Mouse (Mus musculus) cerebellum, adult 2 months (tissue): ENCODE data around the gene Tcea3. TPM values are rescaled to one million over a fixed set of nuclear protein-coding genes. Genes with fewer than 3 reads are reported as not detected.

Source experiments
- DNase-seq, 2 experiments: peaks; one replicate each; pipeline ENCODE4 v3.0.0; 2021
- H3K27ac ChIP-seq: fragments of 200-500 bp; 2 replicates; pipeline ENCODE4 v1.5.1; 2012; ENCODE audit warnings: low read length, control low read depth, inconsistent platforms; ENCODE audit not compliant: insufficient read depth
- H3K27me3 ChIP-seq: fragments of 200-500 bp; 2 replicates; pipeline ENCODE4 v1.6.1; 2012; ENCODE audit warnings: inconsistent platforms, mild to moderate bottlenecking, low read length, moderate library complexity; ENCODE audit not compliant: control insufficient read depth, insufficient read depth
- H3K4me1 ChIP-seq: fragments of 200-500 bp; 2 replicates; pipeline ENCODE4 v1.6.1; 2011; ENCODE audit warnings: low read length; ENCODE audit not compliant: control insufficient read depth, insufficient read depth
- H3K4me3 ChIP-seq: fragments of 200-500 bp; replicated peaks from 2 replicates; pipeline ENCODE3; 2011; ENCODE audit warnings: mild to moderate bottlenecking, low read depth, low read length, control low read depth; ENCODE audit not compliant: insufficient read depth
- CTCF ChIP-seq: fragments of 200-500 bp; IDR thresholded peaks from 2 replicates; pipeline ENCODE4 v1.5.1; 2011; ENCODE audit warnings: low read depth, mild to moderate bottlenecking, control low read depth, low read length, moderate library complexity, borderline replicate concordance; ENCODE audit not compliant: insufficient read depth
- POLR2A ChIP-seq: fragments of 200-500 bp; IDR thresholded peaks from 2 replicates; pipeline ENCODE4 v1.6.1; 2011; ENCODE audit warnings: low read length, control low read depth, borderline replicate concordance; ENCODE audit not compliant: insufficient read depth
- WGBS: fragments of 180-500 bp; shearing (Covaris S2); methylation state at CpG from one replicate; pipeline ENCODE4 v1.1.7; 2018; 5-methylcytosine and 5-hydroxymethylcytosine counted together
- polyA plus RNA-seq: library from polyadenylated mRNA; depleted of rRNA; stranded (reverse); fragments of >200 nt; gene quantifications from 2 replicates; pipeline ENCODE4 v1.2.3, GENCODE M21; 2012

The Tcea3 gene
- polyA plus RNA-seq, 1 experiment, result 1.6 TPM

DNA sequence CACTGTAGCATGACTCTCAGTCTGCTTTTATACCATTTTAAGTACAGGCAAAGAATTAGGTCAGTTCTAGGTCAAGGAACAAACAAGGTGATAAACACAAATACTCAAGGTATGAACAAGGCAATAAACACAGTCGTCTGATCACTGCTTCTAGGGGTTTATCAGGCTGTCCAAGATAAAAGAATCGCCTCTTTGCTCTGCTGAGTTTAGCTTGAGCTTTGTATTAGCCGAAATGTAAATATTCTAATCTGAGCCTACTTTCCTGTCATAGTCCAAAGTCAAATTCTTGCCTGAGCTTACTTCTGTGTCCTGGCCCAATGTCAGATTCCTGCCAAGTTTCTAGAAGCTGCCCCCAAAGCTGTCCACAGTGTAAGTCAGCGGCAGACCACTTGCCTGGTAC lies 54.9 kb downstream of the Tcea3 start:
- no peak for DNase-seq
- TF ChIP-seq CTCF (no peak), POLR2A (no peak)
- H3K27me3 ChIP-seq, result no peaks in the 10 kb centered on the region
- 83% methylated on average over 4 of the region's 4 CpGs for WGBS
- H3K27ac ChIP-seq, result no peak overlapping the region
- no peak overlapping the region for H3K4me3 ChIP-seq
- H3K4me1 ChIP-seq, result no peaks in the 10 kb centered on the region

DNA sequence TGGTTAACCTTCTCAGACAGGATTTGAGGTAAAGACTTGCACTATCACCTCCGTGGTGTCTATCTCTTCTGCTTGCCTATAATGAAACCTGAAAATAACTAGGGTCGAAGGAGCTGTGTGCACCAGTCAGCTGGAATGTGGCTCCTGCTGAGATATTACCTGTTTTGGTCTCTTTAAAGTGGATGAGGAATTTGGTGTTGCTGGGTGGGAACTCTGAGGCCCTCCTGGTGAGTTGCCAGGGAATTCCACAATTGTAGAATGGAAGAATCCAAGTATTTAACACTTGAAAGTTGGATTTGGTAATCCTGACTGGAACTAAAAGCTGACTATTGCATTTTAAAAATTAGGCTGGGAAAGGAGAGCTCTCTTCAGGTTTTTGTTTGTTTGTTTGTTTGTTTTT lies 56.7 kb downstream of the Tcea3 start:
- Histone ChIP-seq H3K4me1 (no peaks in the 10 kb centered on the region), H3K27me3 (no peaks in the 10 kb centered on the region), H3K4me3 (no peak overlapping the region), H3K27ac (no peak overlapping the region)
- TF ChIP-seq CTCF, result no peak
- TF ChIP-seq POLR2A, result no peak
- no peak for DNase-seq
- WGBS, result 50% methylated on average over 2 of the region's 2 CpGs

GRCm38 (mm10) chr4:136308355-136308754 lies 60.8 kb downstream of the Tcea3 start:
- DNase-seq, result no peak
- TF ChIP-seq POLR2A, result no peak
- TF ChIP-seq CTCF, result no peak
- 68% methylated on average over 2 of the region's 2 CpGs for WGBS

GRCm38 (mm10) chr4:136309780-136310179 lies 62.3 kb downstream of the Tcea3 start:
- Histone ChIP-seq H3K4me1 (peaks cover 6% of the 10 kb centered on the region; the same call in 1 of the 2 replicates), H3K27me3 (no peaks in the 10 kb centered on the region), H3K4me3 (peak overlapping the region; percentile 69), H3K27ac (no peak overlapping the region)
- no peak for TF ChIP-seq CTCF
- TF ChIP-seq POLR2A, result no peak
- peak; percentile 18 to 28 for DNase-seq
- WGBS, result 6% methylated on average over 11 of the region's 11 CpGs

More at GRCm38 (mm10) chr4:136308355-136308754, 60.8 kb downstream of the Tcea3 start:
- H3K4me1 ChIP-seq, result peaks cover 6% of the 10 kb centered on the region; the same call in 1 of the 2 replicates
- H3K27me3 ChIP-seq, result no peaks in the 10 kb centered on the region
- no peak overlapping the region for H3K4me3 ChIP-seq
- no peak overlapping the region for H3K27ac ChIP-seq

DNA sequence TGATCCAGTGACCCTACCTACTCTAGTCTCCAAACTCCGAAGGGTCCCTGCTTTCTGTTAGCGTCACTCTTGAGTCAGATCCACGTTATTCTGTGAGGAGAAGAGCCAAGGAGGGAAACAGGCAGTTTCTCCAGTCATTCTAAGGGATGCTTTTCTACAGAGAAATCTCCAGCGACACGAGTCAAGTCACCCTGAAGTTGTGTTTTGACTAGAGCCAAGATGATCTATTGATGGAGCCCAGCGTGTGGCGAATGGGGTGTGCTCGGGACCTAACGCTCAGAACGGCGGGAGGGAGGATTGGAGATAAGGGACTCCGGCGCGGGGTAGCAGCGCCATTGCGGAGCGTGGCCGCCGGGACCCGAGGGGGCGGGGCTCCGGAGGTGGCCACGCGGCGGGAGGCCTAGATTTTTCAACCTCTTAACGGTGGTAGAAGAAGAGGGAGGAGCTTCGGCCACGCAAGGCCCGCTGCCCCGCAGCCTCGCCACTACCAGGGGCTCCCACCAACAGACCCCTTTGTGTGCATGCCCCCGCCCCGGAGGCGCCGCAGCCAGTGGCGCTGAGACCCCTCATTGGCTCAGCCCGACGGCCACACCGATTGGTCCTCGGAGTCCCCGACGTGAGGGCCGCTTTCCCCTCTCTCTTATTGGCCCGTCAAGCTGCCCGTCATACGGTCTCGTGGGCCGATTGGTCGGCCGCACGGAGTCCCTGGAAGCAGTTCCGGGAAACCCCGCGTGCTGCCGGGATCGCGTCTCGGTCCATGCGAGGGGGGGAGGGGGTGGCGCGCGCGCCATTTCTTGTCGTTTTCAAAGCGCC lies 62.9 kb downstream of the Tcea3 start, which contains the start of gene Hnrnpr:
Gene Hnrnpr, plus strand, starts transcription at position 714 of the 813 bp plus-strand sequence.
- peak; percentile 73; the same call in 1 of the 2 replicates for TF ChIP-seq POLR2A
- TF ChIP-seq CTCF, result no peak
- peak; percentile 99 for DNase-seq
- H3K4me1 ChIP-seq, result peaks cover 6% of the 10 kb centered on the region; the same call in 1 of the 2 replicates
- peak within 1 kb of the TSS; percentile 57 for H3K27ac ChIP-seq
- WGBS, result under 1% methylated on average over 65 of the region's 65 CpGs
- H3K4me3 ChIP-seq, result peak within 1 kb of the TSS; percentile 69
- no peaks in the 10 kb centered on the region for H3K27me3 ChIP-seq

DNA sequence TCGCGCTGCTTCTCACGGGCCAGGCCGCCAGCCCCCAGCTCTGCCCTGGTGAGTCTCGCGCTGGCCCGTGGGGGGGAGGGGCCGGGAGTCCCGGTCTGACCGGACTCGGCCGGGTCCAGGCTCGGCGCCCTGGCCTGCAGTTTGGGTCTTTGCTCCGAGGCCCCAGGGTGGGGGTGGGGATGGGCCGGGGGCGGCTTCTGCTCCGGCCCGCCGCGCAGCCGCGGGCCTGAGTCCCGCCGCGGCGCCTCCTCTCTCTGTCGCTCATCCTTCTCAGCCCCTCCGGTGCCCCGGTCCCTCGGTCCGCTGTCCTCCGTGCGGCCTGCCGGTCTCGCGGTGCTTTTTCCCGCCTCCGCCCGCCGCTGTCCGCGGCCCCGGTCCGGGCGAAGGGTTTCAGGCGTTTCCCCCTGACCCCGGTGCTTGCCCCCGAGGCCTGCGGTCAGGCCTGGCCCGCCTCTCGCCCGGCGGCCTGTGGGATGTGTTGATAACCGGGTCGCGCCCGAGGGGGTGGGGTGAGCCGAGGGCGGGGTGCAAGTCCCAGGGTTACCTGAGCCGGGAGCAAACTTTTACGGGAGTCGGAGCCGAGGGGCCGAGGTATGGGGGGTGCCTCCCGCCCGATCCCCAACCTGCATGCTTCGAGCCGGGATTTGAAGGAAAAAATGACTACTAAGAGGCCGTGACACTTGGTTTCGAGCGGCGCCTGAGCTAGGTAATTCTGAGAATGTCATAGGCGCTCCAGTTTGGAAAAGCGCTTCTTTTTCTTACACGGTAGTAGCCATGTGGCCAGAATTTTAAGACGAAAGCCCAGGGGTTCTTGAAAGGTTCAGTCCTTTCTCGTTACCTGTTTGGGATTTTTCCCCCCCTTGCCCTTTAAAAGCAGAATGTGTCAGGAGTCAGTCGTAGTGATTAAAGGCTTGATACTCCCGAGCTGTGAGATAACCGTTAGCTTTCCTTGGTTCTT lies 63.8 kb downstream of the Tcea3 start:
- TF ChIP-seq POLR2A, result no peak
- no peak for TF ChIP-seq CTCF
- under 1% methylated on average over 78 of the region's 81 CpGs for WGBS
- 0 out of 2 replicates have a peak overlapping the region, but pooled peaks have one; percentile 36 for H3K27ac ChIP-seq
- DNase-seq, result peak; percentile 61 to 68
- H3K4me1 ChIP-seq, result peaks cover 6% of the 10 kb centered on the region; the same call in 1 of the 2 replicates
- H3K4me3 ChIP-seq, result peak overlapping the region; percentile 69
- H3K27me3 ChIP-seq, result no peaks in the 10 kb centered on the region

- Histone ChIP-seq H3K4me3 (peak overlapping the region; percentile 14), H3K27me3 (no peaks in the 10 kb centered on the region), H3K27ac (no peak overlapping the region), H3K4me1 (peaks cover 6% of the 10 kb centered on the region; the same call in 1 of the 2 replicates)
- TF ChIP-seq POLR2A (no peak), CTCF (no peak)
- 8% methylated on average over 4 of the region's 4 CpGs for WGBS
- no peak for DNase-seq
Observed at GRCm38 (mm10) chr4:136312616-136313015, 65.1 kb downstream of the Tcea3 start.
